Mouse (Mus musculus) MEL (cell line): ENCODE measurements around the gene Opa1.

Experiments
- CHD1 ChIP-seq: IDR thresholded peaks from 2 replicates; pipeline ENCODE4 v1.6.1; 2012; ENCODE audit warnings: low read depth, mild to moderate bottlenecking, inconsistent platforms, low read length, improper control_type of control experiment
- CTCF ChIP-seq, 3 experiments: IDR thresholded peaks in 2 of 3; conservative IDR thresholded peaks in 1 of 3; 2 replicates each; pipeline ENCODE4 v1.5.1; 2011 to 2012; ENCODE audit warnings: low read length in 3 of 3, low read depth in 2 of 3, mild to moderate bottlenecking in 2 of 3, improper control_type of control experiment in 1 of 3, inconsistent platforms in 1 of 3, mixed read lengths in 1 of 3, moderate library complexity in 1 of 3; ENCODE audit not compliant: control insufficient read depth in 1 of 3, insufficient read depth in 1 of 3, poor library complexity in 1 of 3, severe bottlenecking in 1 of 3
- POLR2A ChIP-seq, 2 experiments: IDR thresholded peaks; 2 replicates each; pipeline ENCODE4 v1.6.1; 2011 to 2012; ENCODE audit warnings: low read length in 2 of 2, mild to moderate bottlenecking in 2 of 2, control low read depth in 1 of 2, improper control_type of control experiment in 1 of 2, low read depth in 1 of 2, moderate library complexity in 1 of 2; ENCODE audit not compliant: control insufficient read depth in 1 of 2, insufficient read depth in 1 of 2, poor library complexity in 1 of 2
- USF1 ChIP-seq: IDR thresholded peaks from 2 replicates; pipeline ENCODE4 v1.6.1; 2014; ENCODE audit warnings: low read depth, mild to moderate bottlenecking, inconsistent platforms, low read length, improper control_type of control experiment, moderate library complexity

GRCm38 (mm10) chr16:29605546-29605945 is 26.4 kb downstream of the Opa1 start:
- TF ChIP-seq CHD1 (no peak), CTCF (IDR thresholded peaks at IDR 0.05 in 2 of 3, conservative IDR thresholded peaks at IDR 0.05 in 1 of 3; ENCODE audit: control insufficient read depth in 1 of 3, insufficient read depth in 1 of 3, low read depth in 2 of 3, low read length in 3 of 3, poor library complexity in 1 of 3, severe bottlenecking in 1 of 3) (no peak), POLR2A (IDR thresholded peaks at IDR 0.05; ENCODE audit: control insufficient read depth in 1 of 2, insufficient read depth in 1 of 2, low read depth in 1 of 2, low read length in 2 of 2, poor library complexity in 1 of 2) (no peak), USF1 (no peak)
